Mouse (Mus musculus): ENCODE results near the gene Tardbp.
A peak's percentile ranks its signal among the peaks of the same experiment; 100 is the strongest.

Tardbp gene

DNA sequence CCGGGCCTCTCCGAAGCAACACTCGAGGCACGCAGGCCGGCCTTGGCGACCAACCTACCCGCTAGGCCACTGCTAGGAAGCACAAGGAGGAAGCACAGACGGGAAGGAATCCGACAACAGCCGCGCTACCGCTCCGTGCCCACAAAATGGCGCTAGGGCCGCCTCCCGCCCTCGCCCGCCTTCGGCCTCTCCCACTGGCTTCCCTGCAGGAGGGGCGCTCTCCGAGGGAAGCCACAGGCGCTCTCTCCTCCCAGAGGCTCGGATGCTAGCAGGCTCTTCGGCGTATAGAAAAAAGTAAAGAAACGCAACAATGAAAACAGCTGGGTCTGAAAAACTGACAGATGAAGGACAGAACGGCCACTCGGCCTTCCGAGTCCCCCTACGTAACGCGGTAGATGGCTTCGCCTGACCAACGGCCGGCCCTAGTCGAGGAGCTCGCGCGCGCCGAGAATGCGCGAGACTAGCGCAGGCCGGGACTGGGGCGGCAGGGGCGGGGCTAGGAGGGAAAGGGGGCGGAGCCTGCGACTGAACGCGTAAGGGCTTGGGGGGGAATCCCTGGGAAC is at the start of gene Tardbp:
Gene Tardbp (minus strand): TSS at position 397 of the 563 bp plus-strand sequence.
- DNase-seq (ENCODE audit: low spot score): peak; percentile 71

DNA sequence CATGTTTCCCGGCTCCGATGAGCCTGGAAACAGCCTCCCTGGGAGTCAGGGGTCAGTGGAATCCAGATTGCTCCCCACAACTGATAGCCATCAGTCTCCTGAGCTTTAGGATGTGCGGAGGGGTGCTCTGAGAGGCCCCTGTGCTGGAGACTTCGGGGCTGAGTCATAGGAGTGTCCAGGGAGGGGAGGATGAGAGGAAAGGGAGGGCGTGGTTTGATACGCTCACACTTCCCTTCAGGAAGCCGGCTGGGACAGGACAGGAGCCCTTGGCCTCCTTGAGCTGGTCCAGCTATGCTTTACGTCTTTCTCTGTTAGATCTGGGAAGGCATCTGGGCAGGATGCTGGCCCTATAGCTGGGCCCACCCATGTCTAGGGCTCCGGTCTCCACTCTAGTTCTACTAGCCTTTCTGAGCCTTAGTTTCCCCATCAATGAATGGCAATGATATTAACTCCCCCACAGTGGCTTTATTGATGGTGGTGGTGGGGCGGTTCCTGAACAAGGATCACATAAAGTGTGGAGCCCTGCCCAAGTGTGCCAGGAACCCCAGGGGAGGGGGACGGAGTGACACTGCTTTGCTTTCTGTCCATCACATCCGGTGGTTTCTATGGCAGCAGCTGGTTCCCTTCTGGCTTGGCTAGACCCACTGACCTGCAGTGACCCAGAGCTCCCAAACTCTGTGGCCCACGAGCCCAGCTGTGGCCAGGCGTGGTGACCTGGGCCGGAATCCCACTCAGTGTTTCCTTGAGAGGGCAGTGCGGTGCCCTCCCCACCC is 49.6 kb upstream of the Tardbp start:
- DNase-seq (ENCODE audit: low spot score): no peak

GRCm38 (mm10) chr4:148675043-148675442 is 48.2 kb upstream of the Tardbp start:
- no peak for DNase-seq (ENCODE audit: low spot score)

GRCm38 (mm10) chr4:148671230-148671947 is 44.6 kb upstream of the Tardbp start:
- DNase-seq (ENCODE audit: low spot score): no peak

DNA sequence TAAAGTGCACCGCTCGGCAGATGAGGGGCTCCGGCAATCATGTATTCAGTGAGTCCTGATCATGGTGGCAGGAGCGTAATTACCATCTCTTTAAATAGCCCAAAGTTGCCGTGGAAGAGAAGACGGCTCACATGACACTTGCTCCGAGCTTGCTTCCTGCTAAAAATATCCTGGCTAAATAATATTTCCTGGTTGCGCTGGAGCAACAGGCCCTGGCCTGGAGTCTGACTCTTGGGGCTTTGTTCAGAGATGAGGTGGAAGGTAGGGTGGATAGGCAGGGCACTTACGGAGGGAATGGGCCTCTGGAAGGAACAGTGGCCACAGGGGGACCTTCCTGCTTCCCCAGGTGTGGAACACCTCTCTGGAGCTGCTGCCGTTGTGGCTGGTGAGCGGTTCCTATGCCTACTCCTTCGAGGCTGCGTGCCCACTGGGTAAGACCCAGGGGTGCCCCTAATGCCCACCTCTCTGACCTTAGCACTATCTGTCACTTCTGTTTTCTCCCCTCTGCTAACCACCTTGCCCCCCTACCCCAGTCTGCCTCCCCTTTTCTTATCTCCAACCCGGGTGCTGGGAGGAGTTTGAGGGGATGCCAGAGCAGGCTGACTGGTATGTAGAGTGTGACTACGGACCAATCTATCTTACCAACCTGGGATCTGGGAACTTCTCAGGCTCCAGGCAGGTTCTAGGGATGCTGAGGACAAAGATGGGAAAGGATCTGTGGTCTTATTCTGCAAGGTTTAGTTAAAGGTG is 40.4 kb upstream of the Tardbp start:
- no peak for DNase-seq (ENCODE audit: low spot score)

GRCm38 (mm10) chr4:148664021-148664420 is 37.2 kb upstream of the Tardbp start:
- DNase-seq (ENCODE audit: low spot score): no peak

DNA sequence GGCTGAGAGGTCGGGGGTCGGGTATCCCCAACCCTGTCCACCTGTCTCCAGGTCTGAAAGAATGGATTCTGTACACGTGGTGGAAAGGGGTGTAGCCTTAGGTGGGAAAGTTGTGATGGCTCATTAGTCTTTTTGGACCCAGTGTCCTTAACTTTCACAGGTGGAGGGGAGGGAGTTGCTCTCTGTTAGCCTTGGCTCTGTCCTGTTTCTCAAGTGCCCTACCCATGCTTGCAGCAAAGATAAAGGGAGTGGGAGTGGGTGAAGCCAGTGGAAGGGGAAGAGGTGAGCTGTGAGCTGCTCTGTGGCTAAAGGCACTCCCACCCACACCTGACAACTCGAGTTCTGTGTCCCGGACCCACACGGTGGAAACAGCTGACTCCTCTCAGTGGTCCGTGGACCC is 36.5 kb upstream of the Tardbp start:
- DNase-seq (ENCODE audit: low spot score): no peak

- DNase-seq (ENCODE audit: low spot score): peak; percentile 32
Measured at GRCm38 (mm10) chr4:148662168-148662965, 35.5 kb upstream of the Tardbp start.

DNA sequence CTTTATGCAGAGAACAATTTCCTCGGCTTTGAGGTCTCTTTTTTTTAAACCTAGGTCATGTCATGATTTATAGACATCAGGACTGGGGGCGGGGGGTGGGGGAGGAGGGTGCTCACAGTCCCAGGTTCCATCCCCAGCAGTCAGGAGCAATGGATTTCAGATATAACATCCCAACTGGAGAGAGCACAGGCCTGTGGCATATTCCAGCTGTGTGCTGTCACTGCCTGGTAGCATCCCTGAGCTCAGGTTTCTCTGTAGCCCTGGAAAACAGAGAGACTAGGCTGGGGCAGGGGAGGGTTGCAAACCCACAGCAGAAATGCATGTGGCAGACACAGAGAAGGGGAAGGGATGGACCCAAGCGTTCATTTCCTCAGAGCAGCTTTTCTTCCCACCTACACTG is 33.4 kb upstream of the Tardbp start:
- no peak for DNase-seq (ENCODE audit: low spot score)

DNA sequence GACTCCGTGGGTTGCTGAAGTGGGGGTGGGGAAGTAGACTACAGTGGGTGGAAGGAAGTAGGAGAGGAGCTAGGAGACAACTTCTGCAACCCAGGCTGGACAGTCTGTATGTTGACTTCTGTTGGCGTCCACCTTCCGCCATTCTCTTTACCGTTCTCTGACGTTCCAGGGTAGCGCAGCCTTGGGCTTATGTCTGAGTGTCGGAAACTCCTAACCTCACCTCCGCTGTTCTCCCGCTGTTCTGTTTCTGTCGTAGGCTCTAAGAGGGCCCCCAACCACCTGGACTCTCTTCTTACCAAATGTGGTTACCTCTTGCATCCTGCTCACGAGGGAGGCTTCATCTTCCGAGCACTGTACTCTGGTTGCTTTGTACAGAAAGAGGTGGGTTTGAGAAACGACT is 31.0 kb upstream of the Tardbp start:
- no peak for DNase-seq (ENCODE audit: low spot score)

- DNase-seq (ENCODE audit: low spot score): no peak
Measured at GRCm38 (mm10) chr4:148656691-148657258, 30.0 kb upstream of the Tardbp start.

DNA sequence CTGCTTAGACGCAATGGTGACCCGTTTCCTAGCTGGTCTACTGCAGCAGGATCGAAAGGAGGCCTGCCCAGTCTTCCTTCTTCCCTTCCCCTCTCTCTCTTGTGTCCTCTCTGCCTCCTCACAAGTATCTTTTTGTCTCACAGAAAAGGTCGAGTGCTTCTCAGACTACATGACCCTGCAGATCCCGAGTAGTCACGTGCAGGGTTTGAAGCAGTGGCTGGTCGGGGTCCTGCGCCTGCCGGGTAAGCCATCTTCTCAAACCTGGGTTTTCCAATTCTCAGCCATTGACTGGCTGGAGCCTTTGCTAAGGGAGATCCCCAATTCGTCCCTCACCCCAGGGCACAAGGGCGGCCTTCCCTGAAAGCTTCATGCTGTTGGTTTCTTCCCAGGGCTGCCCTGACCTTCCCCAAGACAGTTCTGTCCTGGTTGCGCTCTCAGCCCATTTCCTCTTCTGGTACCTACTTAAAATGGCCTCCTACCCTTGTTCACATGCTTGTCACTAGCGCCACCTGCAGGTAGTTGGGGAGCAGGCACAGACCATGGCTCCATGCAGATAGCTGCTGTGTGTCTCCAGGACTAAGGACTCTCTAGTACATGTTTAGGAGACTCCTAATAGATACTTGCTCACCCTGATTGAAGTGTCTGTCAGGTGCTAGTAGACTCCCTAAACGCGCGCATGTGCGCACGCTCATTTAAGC is 28.0 kb upstream of the Tardbp start:
- DNase-seq (ENCODE audit: low spot score): peak; percentile 31

GRCm38 (mm10) chr4:148651045-148651444 is 24.2 kb upstream of the Tardbp start:
- DNase-seq (ENCODE audit: low spot score): no peak

GRCm38 (mm10) chr4:148649309-148649708 is 22.5 kb upstream of the Tardbp start:
- no peak for DNase-seq (ENCODE audit: low spot score)

GRCm38 (mm10) chr4:148646616-148647015 is 19.8 kb upstream of the Tardbp start:
- no peak for DNase-seq (ENCODE audit: low spot score)

- DNase-seq (ENCODE audit: low spot score): no peak
Measured at GRCm38 (mm10) chr4:148644926-148645325, 18.1 kb upstream of the Tardbp start.

DNA sequence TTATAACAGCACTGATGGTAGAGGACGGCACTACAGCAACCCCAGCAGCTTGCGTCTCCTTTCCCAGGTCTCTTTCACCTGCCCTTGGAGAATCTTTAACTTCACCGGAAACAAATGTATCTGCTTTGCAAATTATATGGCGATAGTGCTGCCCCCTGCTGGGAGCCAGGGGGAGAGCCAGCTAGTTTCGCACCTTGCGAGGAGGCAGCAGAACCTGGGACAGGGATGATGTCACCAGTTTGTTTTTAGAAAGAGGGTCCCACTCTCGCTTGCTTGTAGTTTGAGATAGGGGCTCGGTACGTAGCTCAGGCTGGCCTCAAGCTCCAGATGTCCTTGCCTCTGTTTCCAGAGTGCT is 17.3 kb upstream of the Tardbp start:
- DNase-seq (ENCODE audit: low spot score): no peak

GRCm38 (mm10) chr4:148643291-148644156 is 16.7 kb upstream of the Tardbp start, which contains the start of gene Gm572:
Gm572 (plus strand) TSS chr4:148643317.
- no peak for DNase-seq (ENCODE audit: low spot score)

DNA sequence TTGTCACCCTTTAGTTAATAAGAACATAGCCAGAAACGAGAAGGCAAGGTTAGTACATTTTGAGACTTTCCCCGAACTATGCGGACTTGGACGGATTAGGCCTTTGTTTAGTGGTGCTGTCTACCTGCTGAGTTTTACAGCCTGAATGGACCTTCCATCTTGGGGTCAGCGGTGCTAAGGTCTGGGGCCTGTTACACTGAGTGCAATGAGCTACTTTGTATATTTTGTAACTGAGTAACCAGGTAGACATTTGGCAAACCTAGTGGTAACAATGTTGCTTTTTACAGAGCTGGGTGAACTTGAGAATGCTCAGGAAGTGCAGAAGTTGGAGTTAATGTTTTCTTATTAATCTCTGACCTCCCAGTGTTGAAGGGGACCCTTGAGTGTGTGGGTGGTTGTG is 14.3 kb upstream of the Tardbp start:
- no peak for DNase-seq (ENCODE audit: low spot score)

DNA sequence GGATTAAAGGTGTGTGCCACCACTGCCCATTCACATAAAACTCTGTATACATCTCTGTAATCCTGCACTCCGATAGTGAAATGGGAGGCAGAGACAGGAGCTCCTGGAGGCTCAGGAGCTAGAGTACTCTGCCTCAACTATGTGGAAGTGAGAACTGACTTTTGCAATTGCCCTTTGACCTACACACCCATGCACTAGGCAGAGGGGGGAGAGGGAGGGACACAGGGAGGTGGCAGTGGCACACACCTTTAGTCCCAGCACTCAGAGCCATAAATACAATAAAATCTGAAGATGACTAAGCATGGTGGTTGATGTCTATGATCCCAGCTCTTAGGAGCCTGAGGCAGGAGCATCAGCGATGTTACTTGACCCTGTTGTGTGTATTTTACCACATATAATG is 12.6 kb upstream of the Tardbp start:
- DNase-seq (ENCODE audit: low spot score): no peak

Data from layer of hippocampus, adult 9-10 months (tissue).